Mouse (Mus musculus) forebrain, postnatal 0 days (tissue): ENCODE measurements around the gene Dock1. TPM values are rescaled to one million over a fixed set of nuclear protein-coding genes. Genes with fewer than 3 reads are reported as not detected.

Experiments
- ATAC-seq: fragments of 200-750 bp; cut with Nextera tagmentation; 2 replicates; pipeline ENCODE4 v1.8.0; 2017; ENCODE audit warnings: mild to moderate bottlenecking, moderate library complexity
- DNase-seq: peaks from one replicate; pipeline ENCODE4 v3.0.0-alpha.2; 2015
- H3K27ac ChIP-seq: fragments of 300-500 bp; sonication (generic); 2 replicates; pipeline ENCODE4 v1.5.1; 2014; ENCODE audit warnings: low read depth, mild to moderate bottlenecking, antibody characterized with exemption, low read length, moderate library complexity, mixed read lengths
- H3K27me3 ChIP-seq: fragments of 300-500 bp; sonication (generic); 2 replicates; pipeline ENCODE4 v1.6.1; 2014; ENCODE audit warnings: mild to moderate bottlenecking, low read length, mixed read lengths; ENCODE audit not compliant: insufficient read depth
- H3K36me3 ChIP-seq: fragments of 300-500 bp; sonication (generic); 2 replicates; pipeline ENCODE4 v1.6.1; 2014; ENCODE audit warnings: mild to moderate bottlenecking, moderate library complexity; ENCODE audit not compliant: insufficient read depth
- H3K4me1 ChIP-seq: fragments of 300-500 bp; sonication (generic); 2 replicates; pipeline ENCODE4 v1.6.1; 2014; ENCODE audit warnings: antibody characterized with exemption; ENCODE audit not compliant: insufficient read depth
- H3K4me2 ChIP-seq: fragments of 300-500 bp; sonication (generic); 2 replicates; pipeline ENCODE4 v1.6.1; 2014; ENCODE audit warnings: low read depth, mild to moderate bottlenecking, moderate library complexity
- H3K4me3 ChIP-seq: fragments of 300-500 bp; sonication (generic); 2 replicates; pipeline ENCODE4 v1.5.1; 2014; ENCODE audit warnings: low read depth, low read length, mixed read lengths
- H3K9ac ChIP-seq: fragments of 300-500 bp; sonication (generic); 2 replicates; pipeline ENCODE4 v1.6.1; 2014; ENCODE audit warnings: mild to moderate bottlenecking
- H3K9me3 ChIP-seq: fragments of 300-500 bp; sonication (generic); 2 replicates; pipeline ENCODE4 v1.6.1; 2016; ENCODE audit warnings: low read length
- CTCF ChIP-seq: sonication (generic); IDR thresholded peaks from 2 replicates; pipeline ENCODE4 v1.5.1; 2016; ENCODE audit warnings: antibody characterized with exemption, control low read depth, low read depth
- WGBS: fragments of 180-500 bp; shearing (Covaris S2); extraction: QIAGEN DNeasy Blood & Tissue Kit; methylation state at CpG from one replicate; pipeline ENCODE4 v1.1.7; 2014; 5-methylcytosine and 5-hydroxymethylcytosine counted together
- polyA plus RNA-seq: library from polyadenylated mRNA; unstranded; fragments of >200 nt; fragmentation: Nextera tagmentation; extraction: Ambion mirVana; gene quantifications from 2 replicates; pipeline ENCODE4 v1.2.1, GENCODE M21; 2015
- total RNA-seq: library from RNA; depleted of rRNA; stranded (reverse); fragments of >200 nt; gene quantifications from 2 replicates; pipeline ENCODE4 v1.2.3, GENCODE M21; 2014

Dock1 gene
- total and polyA plus RNA-seq, 2 experiments from 2014 or later = 5.5 to 12.6 TPM

DNA sequence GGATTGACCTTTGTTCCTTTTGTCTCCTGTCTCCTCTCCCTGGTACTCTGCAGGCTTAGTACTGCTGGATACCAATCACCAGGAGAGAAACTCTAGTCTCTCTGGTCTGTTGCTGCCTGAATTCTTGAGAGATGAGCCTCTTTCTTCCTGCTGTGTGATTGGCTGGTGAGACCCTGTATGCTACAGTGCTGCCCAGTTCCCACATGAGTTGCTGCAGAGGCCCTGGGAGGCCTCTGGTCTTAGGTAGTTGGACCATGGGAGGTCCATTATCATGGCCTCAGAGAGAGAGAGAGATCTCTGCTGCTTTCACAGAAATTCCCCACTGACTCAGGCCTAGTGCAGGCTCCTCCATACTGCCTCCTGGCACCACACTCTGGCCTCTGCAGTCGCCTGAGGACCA lies 79.2 kb downstream of the Dock1 start:
- DNase-seq (no peak), ATAC-seq (no peak)
- 76% methylated on average over 1 of the region's 1 CpGs for WGBS
- no peaks in the 10 kb centered on the region for H3K36me3 ChIP-seq
- no peak overlapping the region for H3K4me3 ChIP-seq
- TF ChIP-seq CTCF = no peak
- H3K27me3 ChIP-seq = no peaks in the 10 kb centered on the region
- no peaks in the 10 kb centered on the region for H3K9me3 ChIP-seq
- H3K27ac ChIP-seq = no peak overlapping the region
- H3K4me1 ChIP-seq = no peaks in the 10 kb centered on the region
- H3K4me2 ChIP-seq = no peak overlapping the region
- H3K9ac ChIP-seq = no peak overlapping the region

DNA sequence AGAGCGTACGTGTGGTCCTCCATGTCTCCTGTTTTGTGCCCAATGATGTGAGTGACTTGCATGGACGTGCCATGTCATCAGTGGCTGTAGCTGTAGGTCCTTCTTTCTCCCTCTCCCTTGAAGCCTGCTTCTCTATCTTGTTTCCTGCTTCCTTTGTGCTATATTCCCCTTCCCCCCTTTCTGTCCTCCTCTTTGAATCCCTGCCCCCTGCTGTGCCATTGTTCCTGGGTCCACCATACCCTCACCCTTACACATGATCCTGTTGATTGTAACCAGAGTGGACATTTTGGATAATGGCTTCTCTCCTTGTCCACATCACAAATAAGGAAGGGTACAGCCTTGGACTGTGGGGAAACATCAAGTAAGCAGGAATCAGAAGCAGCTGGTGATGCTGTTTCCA lies 81.0 kb downstream of the Dock1 start:
- WGBS = 83% methylated on average over 3 of the region's 3 CpGs
- H3K9me3 ChIP-seq = no peaks in the 10 kb centered on the region
- H3K4me3 ChIP-seq = no peak overlapping the region
- no peaks in the 10 kb centered on the region for H3K27me3 ChIP-seq
- no peak overlapping the region for H3K4me2 ChIP-seq
- no peak for TF ChIP-seq CTCF
- ATAC-seq (no peak), DNase-seq (no peak)
- no peaks in the 10 kb centered on the region for H3K4me1 ChIP-seq
- no peak overlapping the region for H3K9ac ChIP-seq
- no peaks in the 10 kb centered on the region for H3K36me3 ChIP-seq
- H3K27ac ChIP-seq = no peak overlapping the region

DNA sequence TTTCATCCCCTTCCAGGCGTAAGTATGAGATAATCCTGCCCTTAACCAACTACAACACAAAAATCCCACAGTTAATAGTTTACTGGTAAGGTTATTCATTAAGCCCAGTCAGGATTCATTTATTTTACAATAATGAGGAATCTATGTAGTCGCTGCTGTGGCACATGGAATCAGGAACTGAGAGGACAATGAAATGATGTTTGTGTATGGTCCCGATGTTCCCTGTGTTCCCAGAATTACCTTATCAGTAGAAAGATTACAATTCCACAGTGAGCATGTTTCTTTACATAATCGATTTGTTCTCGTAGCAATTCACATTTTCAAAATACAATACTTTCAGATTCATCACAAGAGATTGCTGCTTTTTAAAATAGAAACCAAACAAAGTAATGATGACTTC lies 83.0 kb downstream of the Dock1 start:
- Histone ChIP-seq H3K27ac (no peak overlapping the region), H3K4me1 (no peaks in the 10 kb centered on the region), H3K4me3 (no peak overlapping the region), H3K27me3 (no peaks in the 10 kb centered on the region), H3K9me3 (no peaks in the 10 kb centered on the region), H3K4me2 (no peak overlapping the region), H3K36me3 (no peaks in the 10 kb centered on the region), H3K9ac (no peak overlapping the region)
- WGBS = 49% methylated on average over 5 of the region's 5 CpGs
- no peak for ATAC-seq
- TF ChIP-seq CTCF = no peak
- DNase-seq = no peak

DNA sequence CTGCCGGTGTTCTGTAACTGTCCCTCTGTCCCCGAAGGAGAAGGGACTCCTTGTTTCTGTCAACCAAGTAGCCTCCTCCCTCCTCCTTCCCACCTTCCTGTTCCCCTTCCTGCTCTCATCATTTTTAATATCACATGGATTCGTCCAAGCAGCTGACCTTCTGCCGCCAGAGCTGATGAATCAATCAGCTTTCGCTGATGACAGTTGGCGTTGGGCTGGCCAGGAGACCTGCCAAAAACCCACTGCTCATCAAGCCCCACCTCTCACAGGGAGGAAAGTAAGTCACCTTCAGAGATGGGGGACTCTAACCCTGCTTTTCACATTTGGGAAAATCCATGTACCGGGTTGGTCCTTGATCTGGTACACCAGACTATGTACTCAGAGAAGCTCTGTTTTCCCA lies 87.2 kb downstream of the Dock1 start:
- H3K4me2 ChIP-seq = no peak overlapping the region
- H3K4me3 ChIP-seq = no peak overlapping the region
- 93% methylated on average over 7 of the region's 7 CpGs for WGBS
- H3K36me3 ChIP-seq = 0 out of 2 replicates have a peak, but pooled peaks cover 2% of the 10 kb centered on the region
- H3K27me3 ChIP-seq = no peaks in the 10 kb centered on the region
- no peak for ATAC-seq
- no peak overlapping the region for H3K9ac ChIP-seq
- H3K4me1 ChIP-seq = no peaks in the 10 kb centered on the region
- DNase-seq = no peak
- H3K27ac ChIP-seq = no peak overlapping the region
- TF ChIP-seq CTCF = no peak
- H3K9me3 ChIP-seq = no peaks in the 10 kb centered on the region

DNA sequence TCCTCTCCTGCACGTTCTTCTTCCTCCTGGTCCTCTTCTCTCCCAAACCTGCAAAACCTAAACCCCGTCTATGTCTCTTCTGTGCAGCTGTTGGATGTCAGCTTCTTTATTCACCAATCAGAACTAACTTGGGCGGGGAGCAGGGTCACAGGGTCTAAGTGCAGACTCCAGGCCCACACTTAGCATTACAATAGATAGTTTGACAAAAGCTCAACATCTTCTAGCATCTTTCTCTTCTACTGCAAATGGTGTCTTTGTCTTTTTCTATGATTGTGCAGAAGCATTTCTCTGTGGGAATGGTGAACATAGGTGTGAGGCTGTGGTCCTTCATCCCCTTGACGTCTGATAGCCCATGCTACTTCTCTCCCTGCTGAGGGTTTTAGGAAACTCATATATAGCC lies 91.3 kb downstream of the Dock1 start:
- H3K27me3 ChIP-seq = no peaks in the 10 kb centered on the region
- no peak for TF ChIP-seq CTCF
- no peak for ATAC-seq
- H3K36me3 ChIP-seq = 0 out of 2 replicates have a peak, but pooled peaks cover 2% of the 10 kb centered on the region
- H3K4me3 ChIP-seq = no peak overlapping the region
- DNase-seq = no peak
- no peaks in the 10 kb centered on the region for H3K4me1 ChIP-seq
- H3K9me3 ChIP-seq = no peaks in the 10 kb centered on the region
- H3K9ac ChIP-seq = no peak overlapping the region
- no peak overlapping the region for H3K27ac ChIP-seq
- 79% methylated on average over 4 of the region's 4 CpGs for WGBS
- no peak overlapping the region for H3K4me2 ChIP-seq

DNA sequence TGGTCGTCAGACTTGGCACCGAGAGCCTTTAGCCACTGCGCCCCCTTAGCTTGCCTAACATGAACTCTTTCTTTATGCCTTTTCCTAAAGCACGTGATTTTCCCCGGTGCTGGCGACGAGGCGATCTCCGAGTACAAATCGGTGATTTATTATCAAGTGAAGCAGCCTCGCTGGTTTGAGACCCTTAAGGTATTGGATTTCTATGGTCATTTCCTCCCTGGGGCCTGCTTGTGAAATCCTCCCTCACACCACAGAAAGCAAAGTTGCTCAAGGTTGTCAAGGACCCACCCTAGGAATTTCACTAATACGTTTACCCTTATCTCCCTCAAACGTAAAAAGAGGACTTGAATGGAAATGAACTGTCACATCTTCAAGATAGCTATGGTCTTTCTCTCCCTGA lies 94.7 kb downstream of the Dock1 start:
- no peaks in the 10 kb centered on the region for H3K27me3 ChIP-seq
- WGBS = 93% methylated on average over 13 of the region's 13 CpGs
- no peak overlapping the region for H3K4me2 ChIP-seq
- DNase-seq = no peak
- no peaks in the 10 kb centered on the region for H3K9me3 ChIP-seq
- no peak overlapping the region for H3K4me3 ChIP-seq
- H3K9ac ChIP-seq = no peak overlapping the region
- H3K27ac ChIP-seq = no peak overlapping the region
- no peaks in the 10 kb centered on the region for H3K36me3 ChIP-seq
- TF ChIP-seq CTCF = no peak
- no peaks in the 10 kb centered on the region for H3K4me1 ChIP-seq
- ATAC-seq = no peak

DNA sequence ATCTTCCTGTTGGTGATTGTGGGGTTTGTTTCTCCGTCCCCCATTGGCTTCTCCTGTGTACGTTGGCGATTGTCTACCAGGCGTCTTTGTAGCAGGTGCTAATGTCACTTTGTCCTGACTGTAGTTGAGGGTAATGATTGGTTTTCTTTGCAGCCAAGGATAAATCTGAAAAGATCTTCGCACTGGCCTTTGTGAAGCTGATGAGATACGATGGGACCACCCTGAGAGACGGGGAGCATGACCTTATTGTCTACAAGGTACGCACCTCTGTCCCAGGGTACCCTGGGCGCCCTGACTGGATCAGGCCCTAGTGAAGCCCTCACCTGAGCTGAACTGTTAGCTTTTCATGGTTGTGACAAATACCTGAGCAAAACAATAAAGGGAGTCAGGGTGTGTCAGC lies 100.9 kb downstream of the Dock1 start:
- Histone ChIP-seq H3K4me1 (peaks cover 19% of the 10 kb centered on the region), H3K27me3 (no peaks in the 10 kb centered on the region), H3K36me3 (no peaks in the 10 kb centered on the region), H3K4me3 (no peak overlapping the region), H3K27ac (no peak overlapping the region), H3K4me2 (no peak overlapping the region), H3K9me3 (no peaks in the 10 kb centered on the region), H3K9ac (no peak overlapping the region)
- no peak for TF ChIP-seq CTCF
- 94% methylated on average over 9 of the region's 9 CpGs for WGBS
- DNase-seq = no peak
- no peak for ATAC-seq

DNA sequence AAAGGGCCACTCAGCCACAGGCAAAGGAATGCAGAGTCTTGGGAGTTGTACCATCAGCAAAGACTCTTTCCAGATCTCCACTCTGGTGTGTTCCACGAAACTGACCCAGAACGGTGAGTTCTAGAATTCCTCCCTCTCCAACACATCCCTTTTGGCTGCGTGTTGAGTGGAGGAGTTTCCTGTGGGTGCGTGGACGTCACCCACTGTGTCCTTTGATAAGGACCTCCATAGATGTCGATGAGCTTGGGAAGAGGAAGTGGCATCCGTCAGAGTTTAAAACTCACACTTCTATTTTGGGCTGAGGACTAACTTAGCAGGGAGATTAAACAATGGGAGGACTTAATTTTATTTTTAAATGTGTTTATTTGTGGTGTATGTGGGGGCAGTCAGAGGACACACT lies 101.9 kb downstream of the Dock1 start:
- WGBS = 89% methylated on average over 7 of the region's 7 CpGs
- Histone ChIP-seq H3K9ac (no peak overlapping the region), H3K27ac (no peak overlapping the region), H3K36me3 (no peaks in the 10 kb centered on the region), H3K4me3 (no peak overlapping the region), H3K27me3 (no peaks in the 10 kb centered on the region), H3K9me3 (no peaks in the 10 kb centered on the region), H3K4me2 (no peak overlapping the region), H3K4me1 (peaks cover 19% of the 10 kb centered on the region)
- no peak for TF ChIP-seq CTCF
- no peak for DNase-seq
- no peak for ATAC-seq
